Mouse (Mus musculus): ENCODE measurements around the gene Msantd2.

DNA sequence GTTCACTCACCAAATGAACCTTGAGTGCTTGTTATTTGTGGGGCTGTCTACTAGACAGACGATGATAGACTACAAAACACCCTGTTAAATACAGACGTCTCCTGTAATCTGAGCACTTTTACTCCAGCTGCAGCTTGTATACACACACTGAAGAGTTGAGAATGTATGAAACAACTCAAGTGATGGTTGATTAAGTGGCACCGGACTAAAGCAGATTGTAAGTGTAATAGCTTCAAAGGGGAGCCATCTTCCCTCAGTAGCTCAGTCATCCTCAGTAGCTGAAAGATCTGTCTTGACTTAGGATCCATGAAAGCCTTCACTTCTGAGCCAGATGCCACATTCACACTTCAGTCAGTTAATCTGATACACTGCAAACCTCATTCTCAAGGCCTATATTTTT, 6.6 kb downstream of the Msantd2 start:
- TF ChIP-seq CTCF (IDR thresholded peaks at IDR 0.05; ENCODE audit: low read depth) (no peak), EP300 (optimal IDR thresholded peaks at IDR 0.05) (no peak)

All from stomach, postnatal 0 days (tissue).